Mouse (Mus musculus) c-Kit-positive CD71-positive TER-119-negative erythroid progenitor cells, embryonic 14.5 days (primary cell): Measurements from ENCODE around the gene Syt1.

Source experiments
- DNase-seq: peaks from one replicate; pipeline ENCODE4 v3.0.0-alpha.2; 2013; ENCODE audit warnings: low read depth

The Syt1 gene

GRCm38 (mm10) chr10:109010241-109011193 is at the start of gene Syt1:
TSS of gene Syt1 (minus strand) at chr10:109010982.
- DNase-seq = no peak

GRCm38 (mm10) chr10:109056500-109056899 is 45.7 kb upstream of the Syt1 start:
- no peak for DNase-seq

GRCm38 (mm10) chr10:109047537-109047936 is 36.8 kb upstream of the Syt1 start:
- DNase-seq = no peak

GRCm38 (mm10) chr10:109046988-109047387 is 36.2 kb upstream of the Syt1 start:
- DNase-seq = no peak

GRCm38 (mm10) chr10:109011226-109012165 is 714 bp upstream of the Syt1 start:
- no peak for DNase-seq

- DNase-seq = no peak
Measured at GRCm38 (mm10) chr10:109009831-109010230, 951 bp downstream of the Syt1 start.

GRCm38 (mm10) chr10:109008456-109008855 is 2.3 kb downstream of the Syt1 start:
- DNase-seq = no peak

GRCm38 (mm10) chr10:109003482-109003881 is 7.3 kb downstream of the Syt1 start:
- no peak for DNase-seq

GRCm38 (mm10) chr10:108987250-108987649 is 23.5 kb downstream of the Syt1 start:
- DNase-seq = no peak

- DNase-seq = no peak
Measured at GRCm38 (mm10) chr10:108979660-108980059, 31.1 kb downstream of the Syt1 start.

- DNase-seq = no peak
Measured at GRCm38 (mm10) chr10:108954952-108955351, 55.8 kb downstream of the Syt1 start.

- DNase-seq = no peak
Measured at GRCm38 (mm10) chr10:108952182-108952581, 58.6 kb downstream of the Syt1 start.

GRCm38 (mm10) chr10:108936838-108937430 is 73.8 kb downstream of the Syt1 start:
- DNase-seq = no peak

- no peak for DNase-seq
Measured at GRCm38 (mm10) chr10:108930299-108930698, 80.5 kb downstream of the Syt1 start.

- DNase-seq = no peak
Measured at GRCm38 (mm10) chr10:108929676-108930075, 81.1 kb downstream of the Syt1 start.

GRCm38 (mm10) chr10:108905264-108905663 is 105.5 kb downstream of the Syt1 start:
- DNase-seq = no peak

- no peak for DNase-seq
Measured at GRCm38 (mm10) chr10:108904371-108904770, 106.4 kb downstream of the Syt1 start.

GRCm38 (mm10) chr10:108896529-108896928 is 114.3 kb downstream of the Syt1 start:
- no peak for DNase-seq

GRCm38 (mm10) chr10:108893288-108893687 is 117.5 kb downstream of the Syt1 start:
- DNase-seq = no peak

GRCm38 (mm10) chr10:108892441-108892840 is 118.3 kb downstream of the Syt1 start:
- no peak for DNase-seq

GRCm38 (mm10) chr10:108889084-108889483 is 121.7 kb downstream of the Syt1 start:
- DNase-seq = no peak

GRCm38 (mm10) chr10:108886781-108887180 is 124.0 kb downstream of the Syt1 start:
- DNase-seq = no peak
